Mouse (Mus musculus): ENCODE measurements around the gene Pak2. TPM values are rescaled to one million over a fixed set of nuclear protein-coding genes. Genes with fewer than 3 reads are reported as not detected.
"Not testable (repeated sequence)": the region's sequence is repeated elsewhere in the genome, so short reads cannot be mapped to it uniquely, and the experiment has no call there.

Gene Pak2
- total RNA-seq, 2 experiments from 2014 or later, result 25.9 to 26.9 TPM

GRCm38 (mm10) chr16:32078408-32078990, 643 bp downstream of the Pak2 start:
- Histone ChIP-seq H3K4me3 (peak overlapping the region; percentile 58), H3K27ac (peak overlapping the region; percentile 93)
- DNase-seq (ENCODE audit: extremely low spot score in 1 of 2, low spot score in 2 of 2), result no peak
- TF ChIP-seq CTCF (IDR thresholded peaks at IDR 0.05), result no peak
- intact Hi-C loops (cut with DNase I), result no loop called here

- 0 out of 2 replicates have a peak overlapping the region, but pooled peaks have one; percentile 20 for H3K27ac ChIP-seq
- peak overlapping the region; percentile 58 for H3K4me3 ChIP-seq
- TF ChIP-seq CTCF (IDR thresholded peaks at IDR 0.05), result no peak
- intact Hi-C loops (cut with DNase I), result no loop called here
- no peak for DNase-seq (ENCODE audit: extremely low spot score in 1 of 2, low spot score in 2 of 2)
These were observed 1.3 kb downstream of the Pak2 start for GRCm38 (mm10) chr16:32077648-32078407.

DNA sequence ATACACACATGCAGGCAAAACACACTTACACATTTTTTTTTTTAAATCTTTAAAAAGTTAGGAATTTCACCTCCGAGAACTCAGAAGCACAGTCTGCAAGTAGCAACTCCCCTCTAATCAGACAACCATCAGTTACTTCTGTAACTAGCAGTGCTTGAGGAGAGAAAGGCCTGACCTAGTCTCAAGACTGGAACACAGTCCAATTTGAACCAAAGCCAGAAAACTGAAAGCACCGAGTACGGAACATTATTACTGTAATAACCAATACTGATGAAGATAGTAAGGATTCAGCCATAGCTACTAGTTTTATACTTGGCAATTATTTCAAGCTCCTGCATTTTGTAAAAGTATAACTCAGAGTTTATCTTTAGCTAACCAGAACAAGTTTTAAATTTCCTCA, 2.7 kb downstream of the Pak2 start:
- TF ChIP-seq CTCF (IDR thresholded peaks at IDR 0.05), result no peak
- no peak for DNase-seq (ENCODE audit: extremely low spot score in 1 of 2, low spot score in 2 of 2)
- no peak overlapping the region for H3K4me3 ChIP-seq
- intact Hi-C loops (cut with DNase I), result no loop called here
- H3K27ac ChIP-seq, result no peak overlapping the region

DNA sequence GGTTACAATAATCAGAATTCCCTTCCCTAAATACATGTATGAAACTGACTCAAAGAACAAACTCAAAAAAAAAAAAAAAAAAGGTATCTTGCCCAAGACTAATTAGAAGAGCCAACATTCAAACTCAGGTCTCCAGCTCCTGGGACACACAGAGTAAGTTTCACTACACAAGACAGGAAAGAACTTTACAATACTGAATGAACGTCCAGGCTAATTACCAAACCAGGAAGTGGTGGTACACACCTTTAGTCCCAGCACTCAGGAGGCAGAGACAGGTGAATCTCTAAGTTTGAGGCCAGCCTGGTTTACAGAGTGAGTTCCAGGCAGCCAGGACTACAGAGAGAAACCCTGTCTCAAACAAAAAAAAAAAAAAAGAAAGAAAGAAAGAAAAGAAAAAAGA, 3.4 kb downstream of the Pak2 start:
- DNase-seq (ENCODE audit: extremely low spot score in 1 of 2, low spot score in 2 of 2), result no peak
- intact Hi-C loops (cut with DNase I), result no loop called here
- no peak overlapping the region for H3K4me3 ChIP-seq
- TF ChIP-seq CTCF (IDR thresholded peaks at IDR 0.05), result no peak
- H3K27ac ChIP-seq, result no peak overlapping the region

GRCm38 (mm10) chr16:32070070-32070469, 9.1 kb downstream of the Pak2 start:
- intact Hi-C loops (cut with DNase I); DNase-seq (ENCODE audit: extremely low spot score in 1 of 2, low spot score in 2 of 2); H3K4me3 ChIP-seq; H3K27ac ChIP-seq: not testable (repeated sequence)

- Histone ChIP-seq H3K27ac (no peak overlapping the region), H3K4me3 (no peak overlapping the region)
- TF ChIP-seq CTCF (IDR thresholded peaks at IDR 0.05), result no peak
- intact Hi-C loops (cut with DNase I), result no loop called here
- no peak for DNase-seq (ENCODE audit: extremely low spot score in 1 of 2, low spot score in 2 of 2)
These were observed 10.5 kb downstream of the Pak2 start for GRCm38 (mm10) chr16:32068389-32069300.

DNA sequence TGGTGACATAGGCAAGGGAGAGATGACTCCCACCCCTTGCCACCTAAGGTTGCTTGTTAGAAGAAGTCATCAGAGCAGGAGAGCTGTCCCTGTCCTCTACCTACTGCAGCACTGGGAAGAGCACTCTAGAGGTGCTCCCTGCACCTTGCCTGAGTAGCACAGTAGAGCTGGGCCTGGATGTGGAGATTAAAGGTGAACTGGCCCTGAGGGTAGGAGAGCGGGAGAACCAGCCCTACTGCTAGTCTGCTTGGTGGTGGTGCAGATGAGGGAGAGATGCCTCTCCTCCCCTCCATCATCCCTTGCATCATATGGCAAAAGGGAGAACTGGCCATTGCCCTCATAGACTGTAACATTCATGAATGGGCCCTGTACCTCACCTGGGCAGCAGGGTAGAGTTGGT, 12.2 kb downstream of the Pak2 start:
- TF ChIP-seq CTCF (IDR thresholded peaks at IDR 0.05), result no peak
- no peak for DNase-seq (ENCODE audit: extremely low spot score in 1 of 2, low spot score in 2 of 2)
- Histone ChIP-seq H3K27ac (no peak overlapping the region), H3K4me3 (no peak overlapping the region)
- intact Hi-C loops (cut with DNase I), result no loop called here

GRCm38 (mm10) chr16:32063900-32064299, 15.2 kb downstream of the Pak2 start:
- Histone ChIP-seq H3K27ac (no peak overlapping the region), H3K4me3 (no peak overlapping the region)
- intact Hi-C loops (cut with DNase I), result no loop called here
- TF ChIP-seq CTCF (IDR thresholded peaks at IDR 0.05), result no peak
- no peak for DNase-seq (ENCODE audit: extremely low spot score in 1 of 2, low spot score in 2 of 2)

- H3K27ac ChIP-seq, result no peak overlapping the region
- no peak overlapping the region for H3K4me3 ChIP-seq
- DNase-seq (ENCODE audit: extremely low spot score in 1 of 2, low spot score in 2 of 2), result no peak
- no peak for TF ChIP-seq CTCF (IDR thresholded peaks at IDR 0.05)
- intact Hi-C loops (cut with DNase I), result no loop called here
These were observed 16.9 kb downstream of the Pak2 start for GRCm38 (mm10) chr16:32062226-32062625.

DNA sequence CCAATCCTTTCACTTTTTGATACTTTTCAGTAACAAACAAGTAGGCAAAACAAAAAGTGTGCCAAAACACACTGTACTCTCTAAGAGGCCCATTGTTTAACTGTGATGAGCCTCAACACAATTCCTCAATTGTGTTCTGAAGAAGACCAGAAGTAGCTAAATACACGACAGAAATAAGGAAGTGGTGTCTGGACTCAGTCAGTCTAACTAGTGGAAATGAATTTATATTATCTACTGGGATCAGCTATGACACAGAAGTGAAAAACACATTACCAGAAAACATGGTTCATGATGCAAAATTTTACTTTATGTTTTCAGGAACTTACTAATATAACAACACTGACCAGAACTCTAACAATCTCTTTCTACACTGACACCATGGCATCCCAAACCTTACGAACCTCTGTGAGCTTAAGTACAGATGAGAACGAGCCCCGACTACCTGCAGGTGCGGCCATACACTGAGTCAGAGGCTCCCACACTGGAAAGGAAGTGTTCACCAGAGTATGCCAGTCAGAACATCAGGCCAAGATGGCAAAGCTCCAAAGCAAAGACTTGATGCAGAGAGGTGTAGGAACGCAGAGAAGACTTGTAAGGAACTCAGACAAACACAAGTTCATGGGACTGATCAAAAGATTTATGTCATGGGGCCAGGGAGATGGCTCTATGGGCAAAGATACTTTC, 19.2 kb downstream of the Pak2 start:
- DNase-seq (ENCODE audit: extremely low spot score in 1 of 2, low spot score in 2 of 2), result no peak
- no peak overlapping the region for H3K4me3 ChIP-seq
- TF ChIP-seq CTCF (IDR thresholded peaks at IDR 0.05), result no peak
- intact Hi-C loops (cut with DNase I), result no loop called here
- no peak overlapping the region for H3K27ac ChIP-seq

DNA sequence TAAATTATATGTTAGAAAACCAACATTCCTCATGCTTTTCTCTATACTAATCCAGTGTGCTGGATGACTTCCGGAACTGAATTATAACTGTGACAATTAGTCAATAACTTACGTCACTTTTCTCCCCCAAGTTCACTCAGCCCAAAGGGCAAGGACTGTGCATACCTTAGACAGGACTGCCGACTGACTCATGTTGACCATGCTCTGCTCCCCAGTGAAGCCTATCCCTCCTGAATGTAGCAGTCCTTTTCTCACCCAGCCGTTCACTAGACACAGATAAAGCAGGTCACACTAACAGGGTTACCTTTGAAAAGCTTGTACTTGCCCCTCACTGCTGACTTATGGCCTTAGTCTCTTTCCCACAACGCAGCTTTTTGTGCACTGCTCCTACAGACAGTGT, 20.3 kb downstream of the Pak2 start:
- no peak for TF ChIP-seq CTCF (IDR thresholded peaks at IDR 0.05)
- intact Hi-C loops (cut with DNase I), result no loop called here
- H3K27ac ChIP-seq, result no peak overlapping the region

More for the DNA sequence above, 20.3 kb downstream of the Pak2 start:
- no peak overlapping the region for H3K4me3 ChIP-seq
- DNase-seq (ENCODE audit: extremely low spot score in 1 of 2, low spot score in 2 of 2), result no peak

All from left cerebral cortex, adult 2 months (tissue).